Mouse (Mus musculus): Measurements from ENCODE around the gene Gm3448.
"Not testable (repeated sequence)": the region's sequence is repeated elsewhere in the genome, so short reads cannot be mapped to it uniquely, and the experiment has no call there.

The Gm3448 gene

GRCm38 (mm10) chr17:15031414-15031813, 9.9 kb downstream of the Gm3448 start:
- not testable (repeated sequence) for DNase-seq (ENCODE audit: low read depth, low spot score)

DNA sequence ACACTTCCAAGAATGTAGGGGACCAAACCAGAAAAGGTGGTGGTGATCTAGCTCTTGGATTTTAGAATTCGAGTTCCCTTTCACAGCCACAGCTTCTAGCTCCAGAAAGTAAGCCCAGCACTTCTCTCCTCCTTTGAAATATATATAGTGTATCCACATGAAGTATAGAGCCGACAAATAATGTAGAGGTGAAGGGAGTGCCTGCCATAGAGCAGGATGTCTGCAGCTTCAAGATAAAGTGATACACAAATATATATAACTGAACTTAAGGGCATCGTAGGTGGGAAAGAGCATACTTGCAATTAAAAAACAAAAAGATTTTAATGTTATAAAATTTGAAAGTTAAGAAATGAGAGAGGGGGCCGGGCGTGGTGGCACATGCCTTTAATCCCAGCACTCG, 15.8 kb downstream of the Gm3448 start:
- DNase-seq (ENCODE audit: low read depth, low spot score) = not testable (repeated sequence)

DNA sequence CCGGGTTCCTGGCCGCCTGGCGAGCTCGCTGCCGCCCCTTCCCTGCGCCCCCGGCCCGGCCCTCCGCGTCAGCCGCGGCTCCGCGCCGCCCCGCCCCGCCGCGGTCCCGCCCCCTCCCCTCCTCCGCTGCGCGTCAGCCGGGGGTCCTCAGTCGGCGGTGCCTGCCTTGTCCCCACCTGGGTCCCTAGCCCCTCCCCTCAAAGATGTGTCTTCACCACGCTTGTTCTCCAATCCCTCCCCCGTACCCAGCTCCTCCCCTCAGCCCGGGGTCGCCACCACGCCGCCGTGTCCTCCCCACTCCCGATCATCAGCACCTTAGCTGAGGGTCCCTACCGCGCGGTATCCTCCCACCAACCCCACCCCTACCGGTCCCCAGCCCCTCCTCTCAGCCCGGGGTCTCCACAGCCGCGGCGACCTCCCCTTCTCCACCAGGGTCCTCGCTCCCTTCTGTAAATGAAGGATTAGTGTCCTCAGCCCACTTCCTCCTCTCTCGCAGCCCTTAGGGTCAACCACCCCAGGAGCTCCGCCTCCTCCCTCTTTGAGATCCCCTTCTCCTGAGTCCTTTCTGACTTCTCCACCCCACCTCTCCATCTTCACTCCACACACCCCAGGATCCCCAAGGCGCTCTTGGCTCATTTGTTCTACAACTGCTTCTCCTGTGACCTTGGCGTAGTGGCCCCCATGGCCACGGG, 16.7 kb downstream of the Gm3448 start:
- DNase-seq (ENCODE audit: low read depth, low spot score) = not testable (repeated sequence)

- not testable (repeated sequence) for DNase-seq (ENCODE audit: low read depth, low spot score)
Measured at GRCm38 (mm10) chr17:15023878-15024492, 17.4 kb downstream of the Gm3448 start.

- not testable (repeated sequence) for DNase-seq (ENCODE audit: low read depth, low spot score)
Measured at GRCm38 (mm10) chr17:15021503-15022220, 19.7 kb downstream of the Gm3448 start.

- DNase-seq (ENCODE audit: low read depth, low spot score) = not testable (repeated sequence)
Measured at GRCm38 (mm10) chr17:15009706-15010413, 31.5 kb downstream of the Gm3448 start, which contains the start of gene Gm3435. Gene Gm3435, plus strand, starts transcription at chr17:15010176.

- DNase-seq (ENCODE audit: low read depth, low spot score) = not testable (repeated sequence)
Measured at GRCm38 (mm10) chr17:15009088-15009487, 32.2 kb downstream of the Gm3448 start.

DNA sequence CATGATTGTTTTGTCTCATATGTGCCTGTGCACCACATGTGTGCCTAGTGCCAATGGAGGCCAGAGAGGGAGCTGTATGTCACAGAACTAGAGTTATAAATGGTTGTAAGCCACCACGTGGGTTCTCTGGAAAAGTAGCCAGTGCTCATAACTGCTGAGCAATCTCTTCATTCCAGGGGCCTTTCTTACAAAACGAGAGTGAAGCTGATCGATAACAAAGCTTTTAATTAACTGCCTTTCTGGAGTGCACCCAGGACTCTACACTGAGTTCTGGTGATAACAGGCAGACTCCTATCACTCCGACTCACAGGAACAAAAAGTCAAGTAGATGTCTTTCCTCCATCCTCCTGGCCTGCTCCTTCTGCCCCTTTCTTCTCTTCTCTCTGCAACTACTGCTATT, 41.3 kb downstream of the Gm3448 start:
- not testable (repeated sequence) for DNase-seq (ENCODE audit: low read depth, low spot score)

DNA sequence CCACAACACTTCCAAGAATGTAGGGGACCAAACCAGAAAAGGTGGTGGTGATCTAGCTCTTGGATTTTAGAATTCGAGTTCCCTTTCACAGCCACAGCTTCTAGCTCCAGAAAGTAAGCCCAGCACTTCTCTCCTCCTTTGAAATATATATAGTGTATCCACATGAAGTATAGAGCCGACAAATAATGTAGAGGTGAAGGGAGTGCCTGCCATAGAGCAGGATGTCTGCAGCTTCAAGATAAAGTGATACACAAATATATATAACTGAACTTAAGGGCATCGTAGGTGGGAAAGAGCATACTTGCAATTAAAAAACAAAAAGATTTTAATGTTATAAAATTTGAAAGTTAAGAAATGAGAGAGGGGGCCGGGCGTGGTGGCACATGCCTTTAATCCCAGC, 47.2 kb downstream of the Gm3448 start:
- not testable (repeated sequence) for DNase-seq (ENCODE audit: low read depth, low spot score)

DNA sequence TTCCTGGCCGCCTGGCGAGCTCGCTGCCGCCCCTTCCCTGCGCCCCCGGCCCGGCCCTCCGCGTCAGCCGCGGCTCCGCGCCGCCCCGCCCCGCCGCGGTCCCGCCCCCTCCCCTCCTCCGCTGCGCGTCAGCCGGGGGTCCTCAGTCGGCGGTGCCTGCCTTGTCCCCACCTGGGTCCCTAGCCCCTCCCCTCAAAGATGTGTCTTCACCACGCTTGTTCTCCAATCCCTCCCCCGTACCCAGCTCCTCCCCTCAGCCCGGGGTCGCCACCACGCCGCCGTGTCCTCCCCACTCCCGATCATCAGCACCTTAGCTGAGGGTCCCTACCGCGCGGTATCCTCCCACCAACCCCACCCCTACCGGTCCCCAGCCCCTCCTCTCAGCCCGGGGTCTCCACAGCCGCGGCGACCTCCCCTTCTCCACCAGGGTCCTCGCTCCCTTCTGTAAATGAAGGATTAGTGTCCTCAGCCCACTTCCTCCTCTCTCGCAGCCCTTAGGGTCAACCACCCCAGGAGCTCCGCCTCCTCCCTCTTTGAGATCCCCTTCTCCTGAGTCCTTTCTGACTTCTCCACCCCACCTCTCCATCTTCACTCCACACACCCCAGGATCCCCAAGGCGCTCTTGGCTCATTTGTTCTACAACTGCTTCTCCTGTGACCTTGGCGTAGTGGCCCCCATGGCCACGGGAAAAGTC, 48.1 kb downstream of the Gm3448 start:
- not testable (repeated sequence) for DNase-seq (ENCODE audit: low read depth, low spot score)

GRCm38 (mm10) chr17:14992522-14993138, 48.7 kb downstream of the Gm3448 start:
- DNase-seq (ENCODE audit: low read depth, low spot score) = not testable (repeated sequence)

GRCm38 (mm10) chr17:14990116-14990702, 51.1 kb downstream of the Gm3448 start:
- not testable (repeated sequence) for DNase-seq (ENCODE audit: low read depth, low spot score)

DNA sequence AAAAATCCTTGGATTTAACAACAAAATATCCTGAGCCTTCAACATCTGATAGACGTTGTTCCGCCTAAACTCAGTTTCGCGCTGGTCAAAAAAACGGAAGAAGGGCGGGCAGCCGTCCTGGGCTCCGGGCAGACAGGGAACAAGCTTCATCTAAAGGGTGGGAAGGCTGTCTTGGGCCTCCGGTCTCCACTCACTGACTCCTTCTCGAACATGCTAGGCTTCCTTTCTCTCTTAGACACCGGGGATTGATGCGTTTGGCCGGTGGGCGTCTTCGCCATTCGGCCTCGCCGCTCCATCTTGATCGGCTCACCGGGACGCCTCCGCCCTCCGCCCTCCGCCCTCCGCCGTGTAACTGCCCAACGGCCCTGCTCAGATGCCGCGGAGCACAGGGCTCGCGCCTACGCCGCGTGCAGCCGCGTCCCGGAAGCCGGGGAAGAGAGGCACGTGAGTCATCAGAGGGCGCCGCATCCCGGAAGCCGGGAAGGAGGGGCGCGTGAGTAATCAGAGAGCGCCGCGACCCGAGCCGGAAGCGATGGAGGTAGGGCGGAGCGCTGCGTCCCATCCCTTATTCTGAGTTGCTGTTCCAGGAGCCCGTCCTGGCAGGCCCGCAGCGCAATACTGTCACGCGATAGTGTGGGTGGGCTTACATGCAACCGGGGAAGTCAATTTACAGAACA, 62.8 kb downstream of the Gm3448 start, which contains the start of the genes 9030025P20Rik and Gm3417:
TSS of gene 9030025P20Rik (plus strand) at position 107 of the 677 bp plus-strand sequence.
TSS of gene Gm3417 (minus strand) at position 429 of the 677 bp plus-strand sequence.
- DNase-seq (ENCODE audit: low read depth, low spot score) = not testable (repeated sequence)

GRCm38 (mm10) chr17:14977718-14978361, 63.5 kb downstream of the Gm3448 start:
- DNase-seq (ENCODE audit: low read depth, low spot score) = not testable (repeated sequence)

DNA sequence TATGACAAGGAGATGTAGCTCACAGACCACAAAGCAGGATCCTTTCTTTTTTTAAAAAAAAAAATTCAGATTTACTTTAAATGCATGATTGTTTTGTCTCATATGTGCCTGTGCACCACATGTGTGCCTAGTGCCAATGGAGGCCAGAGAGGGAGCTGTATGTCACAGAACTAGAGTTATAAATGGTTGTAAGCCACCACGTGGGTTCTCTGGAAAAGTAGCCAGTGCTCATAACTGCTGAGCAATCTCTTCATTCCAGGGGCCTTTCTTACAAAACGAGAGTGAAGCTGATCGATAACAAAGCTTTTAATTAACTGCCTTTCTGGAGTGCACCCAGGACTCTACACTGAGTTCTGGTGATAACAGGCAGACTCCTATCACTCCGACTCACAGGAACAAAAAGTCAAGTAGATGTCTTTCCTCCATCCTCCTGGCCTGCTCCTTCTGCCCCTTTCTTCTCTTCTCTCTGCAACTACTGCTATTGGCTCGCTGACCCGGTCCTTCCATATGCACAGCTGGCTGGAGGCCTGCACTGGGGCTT, 72.9 kb downstream of the Gm3448 start:
- not testable (repeated sequence) for DNase-seq (ENCODE audit: low read depth, low spot score)

DNA sequence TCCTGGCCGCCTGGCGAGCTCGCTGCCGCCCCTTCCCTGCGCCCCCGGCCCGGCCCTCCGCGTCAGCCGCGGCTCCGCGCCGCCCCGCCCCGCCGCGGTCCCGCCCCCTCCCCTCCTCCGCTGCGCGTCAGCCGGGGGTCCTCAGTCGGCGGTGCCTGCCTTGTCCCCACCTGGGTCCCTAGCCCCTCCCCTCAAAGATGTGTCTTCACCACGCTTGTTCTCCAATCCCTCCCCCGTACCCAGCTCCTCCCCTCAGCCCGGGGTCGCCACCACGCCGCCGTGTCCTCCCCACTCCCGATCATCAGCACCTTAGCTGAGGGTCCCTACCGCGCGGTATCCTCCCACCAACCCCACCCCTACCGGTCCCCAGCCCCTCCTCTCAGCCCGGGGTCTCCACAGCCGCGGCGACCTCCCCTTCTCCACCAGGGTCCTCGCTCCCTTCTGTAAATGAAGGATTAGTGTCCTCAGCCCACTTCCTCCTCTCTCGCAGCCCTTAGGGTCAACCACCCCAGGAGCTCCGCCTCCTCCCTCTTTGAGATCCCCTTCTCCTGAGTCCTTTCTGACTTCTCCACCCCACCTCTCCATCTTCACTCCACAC, 79.7 kb downstream of the Gm3448 start:
- not testable (repeated sequence) for DNase-seq (ENCODE audit: low read depth, low spot score)

DNA sequence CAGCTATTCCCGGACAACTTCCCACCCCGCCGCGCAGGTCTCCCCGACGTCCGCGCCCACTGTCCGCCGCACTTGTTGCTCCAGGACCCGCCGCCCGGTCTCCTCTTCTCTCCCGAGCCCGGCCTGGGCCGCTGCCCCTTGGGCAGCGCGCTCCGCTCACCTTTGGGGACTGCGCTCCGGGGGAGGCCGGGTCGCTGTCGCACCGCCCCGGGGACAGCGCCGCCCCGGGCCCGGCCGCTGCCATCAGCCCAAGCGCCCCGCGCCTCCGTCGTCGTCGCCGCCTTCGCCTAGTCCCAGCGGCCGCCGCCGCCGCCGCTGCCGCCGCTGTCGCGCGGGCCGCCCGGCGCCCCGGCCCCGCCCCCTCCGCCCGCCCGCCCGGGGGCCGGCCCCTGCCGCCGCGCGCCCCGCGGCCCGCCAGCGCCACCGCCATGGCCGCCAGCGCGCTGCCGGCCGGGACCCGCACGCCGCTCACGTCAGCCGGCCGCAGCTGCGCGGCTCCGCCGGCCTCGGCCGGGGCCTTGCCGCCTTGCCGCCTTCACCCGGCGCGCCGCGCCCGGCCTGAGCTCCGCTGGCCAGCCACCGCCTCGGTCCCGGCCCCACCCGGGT, 80.3 kb downstream of the Gm3448 start, which contains the start of gene Phf10:
TSS of gene Phf10 (minus strand) at position 323 of the 606 bp plus-strand sequence.
- DNase-seq (ENCODE audit: low read depth, low spot score) = not testable (repeated sequence)

- no peak for DNase-seq (ENCODE audit: low read depth, low spot score)
Measured at GRCm38 (mm10) chr17:14960520-14960919, 80.8 kb downstream of the Gm3448 start.
